Mouse (Mus musculus) CH12.LX (cell line): ENCODE measurements around the gene Smug1.

Experiments
- CTCF ChIP-seq, 2 experiments: IDR thresholded peaks in 1 of 2; conservative IDR thresholded peaks in 1 of 2; 2 replicates each; pipeline ENCODE4 v1.5.1; 2011 to 2012; ENCODE audit warnings: low read depth in 2 of 2, low read length in 2 of 2, improper control_type of control experiment in 1 of 2, inconsistent platforms in 1 of 2, mild to moderate bottlenecking in 1 of 2, moderate library complexity in 1 of 2
- EP300 ChIP-seq: IDR thresholded peaks from 2 replicates; pipeline ENCODE4 v1.6.1; 2011; ENCODE audit warnings: low read length, improper control_type of control experiment
- GABPA ChIP-seq: IDR thresholded peaks from 2 replicates; pipeline ENCODE4 v1.6.1; 2012; ENCODE audit warnings: low read depth, low read length, improper control_type of control experiment, inconsistent platforms; ENCODE audit not compliant: insufficient replicate concordance
- MEF2A ChIP-seq: IDR thresholded peaks from 2 replicates; pipeline ENCODE4 v1.6.1; 2014; ENCODE audit warnings: low read depth, mild to moderate bottlenecking, inconsistent platforms, low read length, improper control_type of control experiment, borderline replicate concordance
- MXI1 ChIP-seq: IDR thresholded peaks from 2 replicates; pipeline ENCODE4 v1.6.1; 2011; ENCODE audit warnings: mild to moderate bottlenecking, low read depth, low read length, improper control_type of control experiment
- MYC ChIP-seq: IDR thresholded peaks from 2 replicates; pipeline ENCODE4 v1.6.1; 2011; ENCODE audit warnings: low read depth, mild to moderate bottlenecking, improper control_type of control experiment, low read length
- NELFE ChIP-seq: IDR thresholded peaks from 2 replicates; pipeline ENCODE4 v1.6.1; 2011; ENCODE audit warnings: low read depth, low read length, improper control_type of control experiment
- POLR2A ChIP-seq: IDR thresholded peaks from 2 replicates; pipeline ENCODE4 v1.6.1; 2011; ENCODE audit warnings: low read depth, mild to moderate bottlenecking, improper control_type of control experiment, low read length
- SMC3 ChIP-seq: IDR thresholded peaks from 2 replicates; pipeline ENCODE4 v1.6.1; 2011; ENCODE audit warnings: low read depth, low read length, improper control_type of control experiment
- TCF12 ChIP-seq: IDR thresholded peaks from 2 replicates; pipeline ENCODE4 v1.6.1; 2014; ENCODE audit warnings: low read depth, mild to moderate bottlenecking, inconsistent platforms, low read length, improper control_type of control experiment
- UBTF ChIP-seq: IDR thresholded peaks from 2 replicates; pipeline ENCODE4 v1.6.1; 2012; ENCODE audit warnings: low read depth, mild to moderate bottlenecking, inconsistent platforms, low read length, improper control_type of control experiment, moderate library complexity
- USF1 ChIP-seq: IDR thresholded peaks from 2 replicates; pipeline ENCODE4 v1.6.1; 2014; ENCODE audit warnings: low read depth, mild to moderate bottlenecking, inconsistent platforms, low read length, improper control_type of control experiment
- USF2 ChIP-seq: conservative IDR thresholded peaks from 2 replicates; pipeline ENCODE4 v1.6.1; 2011; ENCODE audit warnings: low read depth, low read length, improper control_type of control experiment
- ZKSCAN1 ChIP-seq: IDR thresholded peaks from 2 replicates; pipeline ENCODE4 v1.6.1; 2012; ENCODE audit warnings: low read depth, inconsistent platforms, low read length, improper control_type of control experiment, borderline replicate concordance

- no peak for TF ChIP-seq MEF2A
- TF ChIP-seq MYC: no peak
- TF ChIP-seq UBTF: no peak
- no peak for TF ChIP-seq USF1
- no peak for TF ChIP-seq MXI1
- no peak for TF ChIP-seq POLR2A
- peak; percentile 78 to 84 for TF ChIP-seq CTCF (conservative IDR thresholded peaks at IDR 0.05 in 1 of 2, IDR thresholded peaks at IDR 0.05 in 1 of 2; ENCODE audit: low read depth in 2 of 2, low read length in 2 of 2)
- no peak for TF ChIP-seq NELFE
- TF ChIP-seq SMC3: peak; percentile 73
- TF ChIP-seq USF2: no peak
- TF ChIP-seq TCF12: no peak
- TF ChIP-seq GABPA: no peak
- no peak for TF ChIP-seq ZKSCAN1
- TF ChIP-seq EP300: no peak
Observed at GRCm38 (mm10) chr15:103178137-103178536, 11.2 kb upstream of the Smug1 start.
